Mouse (Mus musculus) cortical plate, adult 2 months (tissue): ENCODE results near the gene Cdt1. TPM values are rescaled to one million over a fixed set of nuclear protein-coding genes. Genes with fewer than 3 reads are reported as not detected.

Source experiments
- H3K27ac ChIP-seq: fragments of 200-500 bp; 2 replicates; pipeline ENCODE4 v1.5.1; 2012; ENCODE audit warnings: low read length, control low read depth, inconsistent platforms; ENCODE audit not compliant: insufficient read depth
- H3K4me1 ChIP-seq: fragments of 200-500 bp; 2 replicates; pipeline ENCODE4 v1.6.1; 2011; ENCODE audit warnings: low read length; ENCODE audit not compliant: control insufficient read depth, insufficient read depth
- H3K4me3 ChIP-seq: fragments of 200-500 bp; 2 replicates; pipeline ENCODE4 v1.5.1; 2011; ENCODE audit warnings: mild to moderate bottlenecking, low read length, control low read depth; ENCODE audit not compliant: insufficient read depth
- CTCF ChIP-seq: fragments of 200-500 bp; IDR thresholded peaks from 2 replicates; pipeline ENCODE4 v1.5.1; 2011; ENCODE audit warnings: mild to moderate bottlenecking, control low read depth, low read length; ENCODE audit not compliant: insufficient read depth; ENCODE audit errors: extremely low read depth
- POLR2A ChIP-seq: fragments of 200-500 bp; IDR thresholded peaks from 2 replicates; pipeline ENCODE4 v1.6.1; 2011; ENCODE audit warnings: mild to moderate bottlenecking, low read length, control low read depth; ENCODE audit not compliant: insufficient read depth; ENCODE audit errors: extremely low read depth
- polyA plus RNA-seq: library from polyadenylated mRNA; depleted of rRNA; stranded (reverse); fragments of >200 nt; gene quantifications from 2 replicates; pipeline ENCODE4 v1.2.3, GENCODE M21; 2012

Gene Cdt1
- polyA plus RNA-seq, 1 experiment, result 2.8 TPM

- no peak overlapping the region for H3K27ac ChIP-seq
- no peak for TF ChIP-seq CTCF
- TF ChIP-seq POLR2A, result no peak
- no peak overlapping the region for H3K4me3 ChIP-seq
- H3K4me1 ChIP-seq, result 0 out of 2 replicates have a peak, but pooled peaks cover 1% of the 10 kb centered on the region
These were observed 39.9 kb upstream of the Cdt1 start for GRCm38 (mm10) chr8:122527937-122528336.

- Histone ChIP-seq H3K27ac (no peak overlapping the region), H3K4me1 (no peaks in the 10 kb centered on the region), H3K4me3 (no peak overlapping the region)
- no peak for TF ChIP-seq POLR2A
- TF ChIP-seq CTCF, result no peak
These were observed 38.7 kb upstream of the Cdt1 start for GRCm38 (mm10) chr8:122529159-122529558.

- no peaks in the 10 kb centered on the region for H3K4me1 ChIP-seq
- no peak for TF ChIP-seq POLR2A
- no peak for TF ChIP-seq CTCF
- H3K27ac ChIP-seq, result no peak overlapping the region
- no peak overlapping the region for H3K4me3 ChIP-seq
These were observed 36.5 kb upstream of the Cdt1 start for GRCm38 (mm10) chr8:122531312-122531711.

DNA sequence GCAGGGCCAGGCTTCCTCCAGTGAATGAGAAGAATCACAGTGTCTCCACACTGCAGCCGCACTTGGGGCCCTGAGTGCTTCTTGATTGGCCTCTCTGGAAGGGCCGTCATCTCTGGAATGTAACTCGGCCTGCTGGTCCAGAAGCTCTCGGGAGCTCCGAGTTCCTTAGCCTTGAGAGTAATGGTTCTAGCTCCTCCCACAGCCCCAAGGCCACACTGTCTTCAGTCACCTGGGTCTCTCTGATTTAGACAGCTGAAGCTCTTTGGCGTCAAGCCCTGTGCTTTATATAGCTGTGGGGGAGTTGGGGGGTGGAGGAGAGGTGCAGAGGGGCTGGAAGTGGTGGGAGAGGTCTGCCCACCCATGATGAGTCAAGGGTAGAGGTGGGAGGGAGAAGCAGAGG is 30.8 kb upstream of the Cdt1 start:
- no peak for TF ChIP-seq CTCF
- TF ChIP-seq POLR2A, result no peak
- no peak overlapping the region for H3K27ac ChIP-seq

DNA sequence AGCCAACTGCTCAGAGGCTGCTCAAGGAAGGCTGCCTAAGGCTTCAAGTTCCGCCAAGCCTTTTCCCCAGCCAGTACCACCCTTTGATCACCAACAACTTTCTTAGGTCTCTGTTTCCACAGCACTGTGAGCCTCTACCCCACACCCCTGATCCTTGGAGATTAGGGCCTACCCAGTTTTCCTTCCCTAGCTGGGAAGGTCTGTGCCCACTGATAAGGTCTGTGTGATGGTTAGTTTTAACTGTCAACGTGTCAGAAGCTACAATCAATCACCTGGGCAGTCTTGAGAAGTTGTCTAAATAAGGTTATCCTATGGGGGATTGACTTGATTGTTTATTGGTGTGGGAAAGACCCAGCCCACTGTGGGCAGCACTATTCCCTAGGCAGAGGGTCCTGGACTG is 30.0 kb upstream of the Cdt1 start:
- no peak overlapping the region for H3K4me3 ChIP-seq
- no peak for TF ChIP-seq CTCF
- no peak for TF ChIP-seq POLR2A
- no peak overlapping the region for H3K27ac ChIP-seq
- no peaks in the 10 kb centered on the region for H3K4me1 ChIP-seq

More for the DNA sequence above, 30.8 kb upstream of the Cdt1 start:
- H3K4me1 ChIP-seq, result no peaks in the 10 kb centered on the region
- H3K4me3 ChIP-seq, result no peak overlapping the region

GRCm38 (mm10) chr8:122538310-122539076 is 29.3 kb upstream of the Cdt1 start:
- Histone ChIP-seq H3K4me1 (no peaks in the 10 kb centered on the region), H3K27ac (no peak overlapping the region), H3K4me3 (no peak overlapping the region)
- TF ChIP-seq CTCF (no peak), POLR2A (no peak)

- Histone ChIP-seq H3K27ac (no peak overlapping the region), H3K4me1 (peaks cover 2% of the 10 kb centered on the region; the same call in 1 of the 2 replicates), H3K4me3 (no peak overlapping the region)
- TF ChIP-seq CTCF, result no peak
- no peak for TF ChIP-seq POLR2A
These were observed 23.7 kb upstream of the Cdt1 start for GRCm38 (mm10) chr8:122544138-122544537.

- Histone ChIP-seq H3K27ac (no peak overlapping the region), H3K4me3 (no peak overlapping the region), H3K4me1 (peaks cover 4% of the 10 kb centered on the region)
- no peak for TF ChIP-seq CTCF
- no peak for TF ChIP-seq POLR2A
These were observed 21.6 kb upstream of the Cdt1 start for GRCm38 (mm10) chr8:122546066-122546755.

DNA sequence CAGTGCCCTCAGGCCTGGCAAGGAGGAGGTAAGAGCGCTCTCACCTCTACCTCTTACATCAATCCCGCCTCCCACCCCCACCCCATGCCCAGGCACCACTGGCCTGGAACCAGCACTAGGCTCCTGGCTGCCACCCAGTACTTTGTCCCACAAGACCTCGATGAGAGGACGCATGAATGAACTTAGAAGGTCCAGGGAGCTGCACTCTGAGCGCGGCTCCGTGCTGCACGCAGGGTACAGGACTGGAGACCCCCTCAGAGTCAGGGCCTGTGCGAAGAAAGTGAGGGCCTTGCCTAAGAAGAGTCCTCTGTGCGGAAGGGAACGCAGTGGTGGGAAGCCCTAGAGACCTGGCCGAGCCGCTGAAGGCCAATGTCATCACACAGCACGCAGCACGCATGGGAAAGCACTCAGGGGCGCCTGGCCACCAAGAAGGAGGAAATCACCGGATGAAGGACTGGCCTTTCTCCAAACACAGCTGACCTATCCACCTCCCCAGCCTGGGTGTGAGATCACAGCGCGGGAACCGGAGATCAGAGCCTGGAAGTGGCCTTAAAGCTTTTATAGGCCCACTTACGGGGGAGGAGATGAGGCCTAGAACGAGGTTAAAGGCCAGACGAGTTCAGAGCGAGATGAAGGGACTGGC is 20.9 kb upstream of the Cdt1 start:
- TF ChIP-seq CTCF (no peak), POLR2A (no peak)
- Histone ChIP-seq H3K4me1 (peaks cover 4% of the 10 kb centered on the region), H3K27ac (no peak overlapping the region), H3K4me3 (no peak overlapping the region)
